Mouse (Mus musculus) left cerebral cortex, postnatal 14 days (tissue): ENCODE measurements around the gene Inmt. TPM values are rescaled to one million over a fixed set of nuclear protein-coding genes. Genes with fewer than 3 reads are reported as not detected.

Experiments used
- DNase-seq, 2 experiments: peaks; one replicate each; pipeline ENCODE4 v3.0.0; 2021 to 2022; ENCODE audit warnings: low spot score in 2 of 2, mixed read lengths in 1 of 2
- intact Hi-C: fragments of 180-260 bp; cut with DNase I; formaldehyde crosslinking; loops from one replicate; pipeline ENCODE4 v1.15.1; 2025
- total RNA-seq, 2 experiments: library from RNA; stranded (reverse); gene quantifications; 2 replicates each; pipeline ENCODE4 v1.2.3; 2021

Inmt gene
- total RNA-seq, 2 experiments from 2014 or later: not detected

DNA sequence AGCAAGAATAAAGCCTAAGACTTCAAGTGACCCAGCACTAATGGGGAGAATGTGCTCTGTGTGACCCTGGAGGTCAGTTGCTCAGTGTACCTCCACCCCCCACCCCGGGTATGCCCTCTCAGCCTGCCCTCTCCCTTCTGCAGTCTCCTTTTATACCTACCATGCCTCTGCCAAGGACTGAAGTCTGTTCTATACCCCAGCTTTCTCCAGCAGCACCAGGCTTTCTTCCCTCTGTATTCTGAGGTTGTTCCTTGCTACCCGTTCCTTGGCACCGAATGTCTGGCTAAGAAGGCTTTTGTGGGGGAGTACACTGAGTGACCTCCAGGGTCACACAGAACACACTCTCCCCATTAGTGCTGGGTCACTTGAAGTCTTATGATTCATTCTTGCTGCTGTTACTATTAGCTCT, 898 bp downstream of the Inmt start:
- intact Hi-C loops: loop anchor here (5.0 kb wide), 1 partner anchor 257 kb away; no protein-coding TSS in a partner anchor
- no peak for DNase-seq

DNA sequence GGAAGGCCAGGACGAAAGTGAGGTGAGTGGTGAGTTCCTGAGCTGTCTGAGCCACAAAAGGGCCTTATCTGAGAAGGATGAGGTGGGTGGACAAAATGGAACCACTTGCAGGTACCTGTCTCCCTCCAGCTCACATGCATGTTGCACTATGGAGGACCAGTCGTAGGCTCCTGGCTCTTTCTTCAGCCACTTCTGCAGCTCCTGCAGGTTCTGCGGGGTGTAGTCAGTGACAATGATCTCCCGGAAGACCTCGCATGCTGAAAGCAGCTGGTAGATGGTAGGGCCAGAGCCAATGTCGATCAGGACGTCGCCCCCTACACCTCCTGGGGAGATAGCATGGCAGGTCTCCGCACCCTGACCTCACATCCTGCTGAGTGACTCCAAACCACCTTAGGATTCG, 1.7 kb downstream of the Inmt start:
- intact Hi-C loops: loop anchor here (5.0 kb wide), 1 partner anchor 256 kb away; no protein-coding TSS in a partner anchor
- no peak for DNase-seq

DNA sequence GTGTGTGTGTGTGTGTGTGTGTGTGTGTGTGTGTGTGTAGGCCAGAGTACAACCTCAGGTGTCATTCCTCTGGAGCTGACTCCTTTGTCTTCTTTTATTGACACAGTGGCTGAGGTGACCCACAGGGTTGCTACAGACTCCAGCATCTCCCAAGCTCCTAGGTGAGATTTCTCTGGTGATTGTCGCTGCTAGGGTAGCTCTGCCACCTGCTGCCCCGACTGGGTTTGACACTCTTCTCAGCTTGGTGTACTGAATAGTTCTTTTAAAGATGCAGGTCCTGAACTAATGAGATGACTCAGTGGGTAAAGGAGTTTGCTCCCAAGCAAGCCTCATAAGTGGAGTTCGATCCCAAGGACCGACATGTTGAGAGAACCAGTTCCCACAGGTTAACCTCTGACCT, 3.2 kb downstream of the Inmt start:
- peak; percentile 37 to 49 for DNase-seq
- intact Hi-C loops: loop anchor here (5.0 kb wide), 1 partner anchor 254 kb away; no protein-coding TSS in a partner anchor

DNA sequence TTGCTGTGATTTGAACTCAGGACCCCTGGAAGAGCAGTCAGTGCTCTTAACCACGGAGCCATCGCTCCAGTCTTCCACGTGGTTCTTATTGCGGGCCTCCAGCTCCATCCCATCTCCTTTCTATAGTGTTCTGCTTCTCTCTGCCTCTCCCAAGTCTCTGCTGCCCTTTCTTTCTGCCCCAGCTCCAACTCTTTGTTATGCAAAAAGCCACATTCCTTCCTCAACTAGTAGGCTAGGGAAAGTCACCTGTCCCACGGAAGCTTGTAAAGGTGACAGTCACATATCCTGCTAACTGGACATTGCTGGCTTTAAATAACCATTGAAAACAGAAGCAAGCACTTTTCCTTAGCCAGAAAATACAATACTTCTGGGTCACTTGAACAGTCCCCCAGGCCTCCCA, 5.0 kb downstream of the Inmt start:
- intact Hi-C loops: loop anchor here (5.0 to 10.0 kb wide), 6 partner anchors 98 to 575 kb away; partner anchors contain the start of genes Fkbp14, Plekha8 and Znrf2
- DNase-seq: no peak

DNA sequence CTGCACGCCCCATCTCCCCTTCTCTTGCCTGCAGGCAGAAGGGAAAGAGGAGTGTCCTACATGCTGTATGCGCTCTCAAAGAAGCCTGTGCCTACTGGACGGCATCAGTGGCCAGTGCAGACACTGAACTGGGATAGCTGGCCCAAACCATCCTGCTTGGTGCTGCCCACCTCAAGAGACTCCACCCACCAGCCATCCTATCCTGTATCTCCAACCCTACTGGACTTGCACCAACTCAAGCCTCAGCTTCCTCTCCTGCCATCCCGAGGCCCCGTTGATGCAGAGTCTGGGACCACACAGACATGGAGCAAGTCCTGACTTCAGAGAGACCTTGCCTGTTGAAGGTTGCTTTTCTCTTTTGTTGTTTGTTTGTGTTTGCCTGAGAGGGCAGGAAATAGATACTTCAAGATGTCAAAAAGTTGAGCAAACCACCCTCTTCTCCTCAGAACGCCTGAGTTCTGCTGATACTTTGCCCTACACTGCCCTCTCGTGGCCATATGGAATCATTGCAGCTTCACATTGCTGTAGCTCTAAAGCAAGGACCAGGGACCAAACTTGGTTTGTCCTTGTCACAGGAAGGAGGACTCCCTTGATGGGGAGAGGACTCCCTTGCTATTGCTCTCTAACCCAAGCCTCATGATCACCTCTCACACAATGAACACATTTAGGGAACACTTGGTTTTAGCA, 7.9 kb downstream of the Inmt start:
- intact Hi-C loops: loop anchor here (5.0 to 10.0 kb wide), 5 partner anchors 95 to 572 kb away; partner anchors contain the start of genes Fkbp14, Plekha8 and Znrf2

DNA sequence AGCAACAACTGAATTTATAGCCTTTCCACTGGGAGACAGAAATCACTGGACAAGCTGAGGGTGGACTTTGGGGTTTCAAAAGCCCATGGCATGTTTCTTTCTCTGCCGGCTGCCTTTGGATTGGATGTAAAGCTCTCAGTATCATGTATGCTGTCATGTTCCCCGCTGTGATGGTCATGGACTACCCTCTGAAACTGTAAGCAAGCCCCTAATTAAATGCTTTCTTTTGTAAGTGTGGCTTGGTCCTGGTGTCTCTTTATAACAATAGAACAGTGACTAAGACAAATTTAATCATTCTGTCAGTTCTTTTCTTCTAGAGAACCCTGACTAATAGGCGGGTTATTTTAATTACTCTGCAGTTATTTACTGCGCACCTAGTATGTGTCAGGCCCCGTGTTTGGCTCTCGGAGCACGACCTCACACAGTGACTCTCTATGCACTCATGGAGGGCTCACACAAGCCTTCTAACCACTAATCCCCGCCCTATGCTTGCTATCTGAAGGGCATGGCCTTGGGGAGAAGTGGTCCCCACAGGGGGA, 11.7 kb downstream of the Inmt start:
- no peak for DNase-seq
- intact Hi-C loops: loop anchor here (10.0 kb wide), 3 partner anchors 348 to 568 kb away; partner anchors contain the start of genes Fkbp14, Plekha8 and Znrf2

More for the DNA sequence above, 7.9 kb downstream of the Inmt start:
- DNase-seq: peak; percentile 80 to 86

DNA sequence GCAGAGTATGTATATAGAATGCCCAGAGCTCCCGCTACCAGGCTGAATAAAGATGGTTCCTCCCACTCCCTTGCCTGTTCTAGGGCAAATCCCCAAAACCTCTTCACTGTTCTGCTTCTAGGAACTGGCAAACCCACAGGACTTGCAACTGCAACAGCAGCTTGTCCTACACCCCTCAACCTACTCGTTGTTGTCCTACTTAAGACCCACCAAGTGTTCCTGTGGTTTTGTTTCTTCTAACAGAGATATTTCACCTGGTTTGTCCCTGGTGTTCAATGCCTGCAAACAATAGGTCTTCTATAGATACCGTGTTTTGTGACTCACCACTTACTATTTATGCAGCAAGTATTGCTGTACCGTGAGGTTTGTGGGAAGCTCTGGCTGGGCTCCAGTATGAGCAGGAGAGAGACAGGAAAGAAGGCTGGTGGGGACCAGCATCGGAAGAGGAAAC, 13.5 kb downstream of the Inmt start:
- peak; percentile 78 to 88 for DNase-seq

DNA sequence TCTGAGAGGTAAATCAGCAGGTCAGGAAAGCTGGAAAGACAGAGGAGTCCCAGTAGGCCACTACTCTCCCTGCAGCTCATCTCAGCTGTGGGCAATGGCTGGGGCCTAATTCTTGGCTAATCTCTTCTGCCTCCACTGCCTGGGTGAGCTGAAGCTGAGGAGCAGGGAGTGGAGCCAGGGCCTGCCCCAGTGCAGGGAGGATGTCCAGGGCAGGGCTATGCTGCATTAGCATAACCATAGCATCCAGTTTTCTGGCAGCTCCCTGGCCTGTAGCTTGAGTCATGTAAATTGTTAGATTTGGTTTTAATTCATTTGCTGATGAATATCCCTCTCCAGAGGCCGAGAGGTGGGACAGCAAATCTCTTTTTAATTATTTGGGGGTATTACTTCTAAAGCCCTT, 15.6 kb downstream of the Inmt start:
- intact Hi-C loops: no loop called here
- DNase-seq: no peak

More for the DNA sequence above, 13.5 kb downstream of the Inmt start:
- intact Hi-C loops: loop anchor here (10.0 kb wide), 3 partner anchors 347 to 567 kb away; partner anchors contain the start of genes Fkbp14, Plekha8 and Znrf2

DNA sequence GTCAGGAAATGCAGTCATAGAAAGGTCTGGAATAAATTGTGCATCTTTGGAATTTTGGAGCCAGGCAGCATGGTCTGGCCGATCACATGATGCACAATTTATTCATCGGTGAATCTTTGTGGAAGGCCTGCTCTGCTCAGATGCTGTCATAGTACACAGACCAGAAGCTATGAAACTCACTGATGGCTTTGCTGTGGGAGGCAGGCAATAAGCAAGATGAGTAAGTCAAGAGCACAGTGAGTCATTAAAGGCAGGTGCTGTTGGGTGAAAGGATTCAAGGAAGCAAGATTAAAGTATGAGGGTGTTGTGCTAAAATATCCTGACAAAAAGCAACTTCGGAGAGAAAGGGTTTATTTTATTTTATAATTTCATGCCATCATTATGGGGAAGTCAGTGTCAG, 22.6 kb downstream of the Inmt start:
- intact Hi-C loops: no loop called here
- no peak for DNase-seq

DNA sequence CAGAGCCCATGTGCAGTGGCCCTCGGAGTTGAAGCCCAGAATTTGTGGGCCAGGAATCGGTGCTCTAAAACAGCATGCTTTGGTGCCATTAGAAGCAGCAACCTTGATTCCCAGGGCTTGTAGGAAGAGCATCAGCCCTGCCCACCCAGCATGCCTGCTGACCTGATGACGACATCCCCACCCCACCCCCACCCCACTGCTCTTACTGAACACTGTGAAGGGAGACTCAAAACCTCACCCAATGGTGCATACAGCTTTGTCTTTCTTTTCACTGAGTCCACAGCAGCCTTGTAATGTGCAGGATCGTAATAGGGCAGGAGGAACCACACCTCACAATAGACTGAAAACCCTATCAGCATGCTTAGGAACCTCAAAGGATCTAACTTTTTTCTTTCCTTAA, 28.7 kb downstream of the Inmt start:
- intact Hi-C loops: no loop called here
- no peak for DNase-seq

DNA sequence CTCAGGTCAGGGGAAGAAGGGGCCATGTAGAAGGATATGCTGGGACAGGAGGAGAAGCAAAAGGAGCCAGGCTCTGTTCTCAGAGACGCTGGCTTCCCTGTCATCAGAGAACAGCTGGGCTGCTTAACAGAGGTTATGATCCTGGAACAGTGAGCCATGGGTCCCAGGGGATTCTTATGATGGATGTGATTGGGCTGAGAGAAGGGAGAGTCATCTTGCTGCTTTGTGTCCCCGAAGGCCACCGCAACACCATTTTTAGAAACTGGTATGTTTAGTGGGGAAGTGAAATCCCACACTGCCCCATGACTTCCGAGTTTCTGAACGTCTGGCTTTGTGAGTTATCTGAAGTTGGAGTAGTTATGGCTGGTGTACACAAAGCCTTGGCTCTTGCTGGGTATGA, 29.6 kb downstream of the Inmt start:
- intact Hi-C loops: no loop called here
- DNase-seq: no peak

DNA sequence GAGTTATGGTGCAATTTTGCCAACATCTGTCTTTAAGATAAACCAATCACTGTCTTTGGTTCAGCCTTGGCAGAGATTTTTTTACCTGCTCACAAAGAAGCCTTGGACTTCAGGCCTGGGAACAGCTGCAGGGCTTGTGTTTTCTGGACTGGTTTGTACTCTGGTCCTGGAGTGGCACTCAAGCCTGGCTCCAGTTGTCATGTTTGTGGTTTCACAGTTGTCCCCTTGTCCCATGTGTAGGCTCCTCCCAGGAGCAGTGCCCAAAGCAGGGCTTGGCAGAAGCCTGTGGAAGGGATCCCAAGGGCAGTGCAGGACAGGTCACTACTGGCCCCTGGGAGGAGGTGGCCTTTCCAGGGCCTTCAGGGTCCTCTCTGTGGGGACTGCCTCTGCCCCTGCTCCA, 36.5 kb downstream of the Inmt start:
- intact Hi-C loops: no loop called here
- DNase-seq: no peak

DNA sequence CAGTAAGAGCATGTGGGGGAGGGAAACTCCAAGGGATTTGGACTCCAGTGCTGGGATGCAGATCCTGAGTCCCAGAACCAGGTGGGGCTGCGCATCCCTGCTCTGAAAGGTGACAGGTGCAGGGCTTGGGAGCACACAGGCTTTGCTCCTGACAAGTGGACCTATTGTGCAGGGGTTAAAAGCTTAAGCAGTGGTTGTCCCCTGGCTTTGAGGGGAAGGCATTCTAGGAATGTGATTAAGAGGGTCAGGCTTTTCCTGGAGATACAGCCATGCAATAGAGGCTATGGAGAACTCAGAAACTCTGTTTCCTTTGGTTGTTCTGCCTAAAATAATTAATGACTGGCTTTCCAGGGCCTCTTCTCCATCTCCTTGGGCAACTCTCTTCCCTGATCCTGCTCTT, 41.4 kb downstream of the Inmt start:
- intact Hi-C loops: no loop called here

DNA sequence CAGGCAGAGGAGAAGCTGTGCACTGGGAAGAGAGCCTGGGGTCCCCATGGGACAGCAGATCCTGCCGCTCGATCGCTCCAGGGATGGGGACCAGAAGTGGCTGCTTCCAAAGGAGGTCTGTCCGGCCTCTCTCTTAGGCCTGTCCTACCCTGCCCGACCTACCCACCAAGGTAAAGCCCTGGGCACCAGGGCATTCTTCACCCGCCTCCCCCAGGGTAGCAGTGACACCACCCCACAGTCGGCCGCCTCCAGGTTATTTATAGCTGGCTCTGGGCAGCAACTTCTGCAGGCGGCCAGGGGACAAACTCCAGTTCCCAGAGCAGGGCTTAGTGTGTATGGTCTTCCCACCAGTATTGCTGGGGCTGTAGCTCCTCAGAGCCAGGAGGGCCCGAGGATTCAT, 42.0 kb downstream of the Inmt start, which contains the start of gene Crhr2:
TSS of gene Crhr2 (minus strand) at position 223 of the 400 bp plus-strand sequence.
- intact Hi-C loops: no loop called here
- DNase-seq: no peak

More for the DNA sequence above, 41.4 kb downstream of the Inmt start:
- no peak for DNase-seq

DNA sequence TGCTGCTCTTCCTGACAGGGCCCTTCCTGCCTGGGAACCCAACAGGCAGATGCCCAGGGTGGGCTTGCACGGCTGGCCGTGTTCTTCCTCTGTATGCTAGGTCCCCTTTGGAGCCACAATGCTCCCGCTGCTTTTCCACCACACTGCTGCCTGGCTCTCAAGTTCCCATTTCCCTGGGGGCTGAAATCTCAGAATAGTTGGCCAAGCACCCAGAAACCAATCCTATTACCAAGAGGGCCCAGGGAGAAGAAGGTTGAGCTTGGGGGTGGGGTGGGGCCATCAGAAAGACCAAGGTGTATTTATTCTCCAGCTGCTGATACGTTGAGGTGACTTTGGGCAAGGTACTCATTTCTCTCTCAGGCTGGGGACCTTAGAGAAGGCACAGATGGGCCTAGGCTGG, 43.5 kb downstream of the Inmt start:
- intact Hi-C loops: no loop called here
- no peak for DNase-seq

DNA sequence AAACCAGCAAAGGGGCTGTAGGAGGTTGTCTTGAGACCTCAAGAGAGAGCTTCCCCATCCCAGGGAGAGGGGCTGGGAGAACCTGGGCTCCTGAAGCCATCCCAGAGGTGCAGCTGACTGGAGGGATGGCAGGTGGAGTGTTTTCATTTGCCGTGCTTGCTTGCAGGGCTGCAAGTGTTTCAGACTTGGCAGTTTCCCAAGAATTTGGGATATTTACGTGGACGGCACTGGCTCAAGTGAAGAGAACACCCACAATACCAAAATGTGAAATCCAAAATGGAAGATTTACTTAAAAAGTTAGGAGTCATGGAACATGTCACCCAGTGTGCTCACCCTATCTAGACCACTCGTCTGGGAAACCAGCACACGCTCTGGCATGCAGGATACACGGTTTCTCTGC, 44.2 kb downstream of the Inmt start:
- no peak for DNase-seq
- intact Hi-C loops: no loop called here

DNA sequence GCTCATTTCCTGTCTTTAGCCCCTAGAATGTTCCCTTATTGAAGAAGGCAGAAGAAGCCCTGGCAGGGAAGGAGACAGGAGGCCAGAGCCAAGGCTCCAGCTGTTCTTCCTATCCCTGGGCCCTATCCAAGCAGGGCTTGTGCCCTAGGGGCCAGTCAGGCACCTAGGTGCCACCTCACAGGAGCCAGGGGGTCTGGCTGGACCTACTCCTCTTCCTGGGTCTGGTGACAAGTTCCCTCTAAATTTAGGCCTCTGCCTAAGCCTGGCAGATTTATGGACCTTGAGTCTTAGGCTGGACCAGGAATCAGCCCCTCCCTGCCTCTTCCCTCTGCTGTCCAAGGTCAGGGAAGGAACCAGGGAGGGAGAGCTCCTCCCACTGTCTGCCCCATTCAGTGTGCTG, 46.5 kb downstream of the Inmt start:
- intact Hi-C loops: no loop called here
- DNase-seq: no peak

DNA sequence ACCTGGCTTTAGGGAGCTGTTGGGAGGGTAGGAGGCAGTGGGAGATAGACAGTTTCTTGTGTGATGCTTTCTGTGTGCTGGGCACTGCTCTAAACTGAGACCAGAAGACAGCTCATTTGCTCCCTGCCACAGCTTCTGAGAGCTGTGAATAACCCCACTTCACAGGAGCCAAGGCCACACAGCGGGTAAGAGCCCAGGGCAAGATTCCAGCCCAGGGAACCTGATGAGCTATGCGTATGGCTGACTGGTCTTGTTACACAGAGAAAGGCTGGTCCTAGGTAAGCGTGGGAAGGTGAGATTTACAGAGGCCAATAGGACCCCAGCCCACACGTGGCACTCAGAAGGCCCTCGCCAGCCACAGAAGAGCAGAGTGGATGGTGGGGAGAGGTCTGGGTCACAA, 48.3 kb downstream of the Inmt start:
- no peak for DNase-seq
- intact Hi-C loops: no loop called here

DNA sequence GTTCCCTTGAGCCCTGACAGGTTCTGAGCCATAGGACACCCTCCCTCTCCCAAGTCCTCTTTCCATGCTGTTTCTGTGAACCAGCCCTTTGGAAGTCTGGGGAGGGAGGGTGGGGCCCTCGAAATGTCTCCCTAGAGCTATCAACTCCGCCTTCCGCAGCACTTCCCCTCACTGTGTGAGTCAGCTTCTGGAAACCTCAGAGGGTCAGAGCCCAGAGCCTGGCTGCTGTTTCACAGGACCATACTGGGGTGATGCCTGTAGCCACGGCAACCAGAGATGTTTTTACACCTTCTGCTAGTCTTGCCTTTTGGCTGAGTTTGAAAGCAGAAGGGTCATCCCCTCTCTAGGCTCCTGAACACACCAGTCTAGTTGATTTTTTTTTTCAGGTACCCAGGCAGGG, 51.8 kb downstream of the Inmt start:
- no peak for DNase-seq
- intact Hi-C loops: no loop called here
